Mouse (Mus musculus): Measurements from ENCODE around the gene Prlh. TPM values are rescaled to one million over a fixed set of nuclear protein-coding genes. Genes with fewer than 3 reads are reported as not detected.
A peak's percentile ranks its signal among the peaks of the same experiment; 100 is the strongest.

Prlh gene
- polyA plus RNA-seq, 1 experiment from 2014 or later = not detected

DNA sequence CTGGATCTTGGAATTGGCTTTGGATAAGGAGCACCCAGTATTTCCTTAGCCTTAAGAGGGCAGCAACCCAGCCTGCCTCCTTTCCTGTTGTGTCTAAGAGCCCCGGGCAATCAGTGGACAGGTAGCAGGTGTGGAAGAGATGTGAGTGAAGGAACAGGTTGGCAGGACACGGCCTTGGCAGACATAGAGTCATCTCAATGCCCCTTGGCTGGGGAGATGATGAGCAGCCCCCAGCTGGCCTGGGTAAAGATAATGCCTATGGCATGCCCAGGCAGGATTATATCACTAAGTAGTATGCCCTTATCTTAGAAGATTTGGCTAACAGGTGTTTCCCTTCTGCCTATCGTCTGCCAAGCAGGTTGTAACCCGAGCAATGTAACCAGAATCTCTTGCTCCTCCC, 44.2 kb downstream of the Prlh start:
- no peak overlapping the region for H3K4me3 ChIP-seq
- DNase-seq (ENCODE audit: low spot score) = peak; percentile 57
- H3K27ac ChIP-seq = no peak overlapping the region
- H3K9me3 ChIP-seq = peaks cover 4% of the 10 kb centered on the region; the same call in 1 of the 2 replicates
- 43% methylated on average over 4 of the region's 4 CpGs for WGBS
- H3K4me1 ChIP-seq = peaks cover 37% of the 10 kb centered on the region
- no peaks in the 10 kb centered on the region; the same call in 1 of the 2 replicates for H3K36me3 ChIP-seq
- 0 out of 2 replicates have a peak, but pooled peaks cover 4% of the 10 kb centered on the region for H3K27me3 ChIP-seq (ENCODE audit: insufficient read depth, poor library complexity, severe bottlenecking)

GRCm38 (mm10) chr1:90997641-90998040, 44.7 kb downstream of the Prlh start:
- H3K9me3 ChIP-seq = peaks cover 4% of the 10 kb centered on the region; the same call in 1 of the 2 replicates
- peak overlapping the region; percentile 80 for H3K4me3 ChIP-seq
- H3K36me3 ChIP-seq = no peaks in the 10 kb centered on the region; the same call in 1 of the 2 replicates
- 0 out of 2 replicates have a peak, but pooled peaks cover 4% of the 10 kb centered on the region for H3K27me3 ChIP-seq (ENCODE audit: insufficient read depth, poor library complexity, severe bottlenecking)
- H3K27ac ChIP-seq = peak overlapping the region; percentile 93
- H3K4me1 ChIP-seq = peaks cover 42% of the 10 kb centered on the region
- DNase-seq (ENCODE audit: low spot score) = peak; percentile 75
- 73% methylated on average over 5 of the region's 5 CpGs for WGBS

- Histone ChIP-seq H3K27me3 (ENCODE audit: insufficient read depth, poor library complexity, severe bottlenecking) (0 out of 2 replicates have a peak, but pooled peaks cover 4% of the 10 kb centered on the region), H3K4me3 (peak within 1 kb of the TSS; percentile 80), H3K27ac (peak within 1 kb of the TSS; percentile 93), H3K4me1 (peaks cover 50% of the 10 kb centered on the region), H3K9me3 (peaks cover 4% of the 10 kb centered on the region; the same call in 1 of the 2 replicates), H3K36me3 (no peaks in the 10 kb centered on the region; the same call in 1 of the 2 replicates)
- DNase-seq (ENCODE audit: low spot score) = peak; percentile 75
- 2% methylated on average over 59 of the region's 59 CpGs for WGBS
Observed at GRCm38 (mm10) chr1:90998268-90998890, 45.5 kb downstream of the Prlh start, which contains the start of gene Lrrfip1. Lrrfip1 (plus strand) TSS chr1:90998737.

DNA sequence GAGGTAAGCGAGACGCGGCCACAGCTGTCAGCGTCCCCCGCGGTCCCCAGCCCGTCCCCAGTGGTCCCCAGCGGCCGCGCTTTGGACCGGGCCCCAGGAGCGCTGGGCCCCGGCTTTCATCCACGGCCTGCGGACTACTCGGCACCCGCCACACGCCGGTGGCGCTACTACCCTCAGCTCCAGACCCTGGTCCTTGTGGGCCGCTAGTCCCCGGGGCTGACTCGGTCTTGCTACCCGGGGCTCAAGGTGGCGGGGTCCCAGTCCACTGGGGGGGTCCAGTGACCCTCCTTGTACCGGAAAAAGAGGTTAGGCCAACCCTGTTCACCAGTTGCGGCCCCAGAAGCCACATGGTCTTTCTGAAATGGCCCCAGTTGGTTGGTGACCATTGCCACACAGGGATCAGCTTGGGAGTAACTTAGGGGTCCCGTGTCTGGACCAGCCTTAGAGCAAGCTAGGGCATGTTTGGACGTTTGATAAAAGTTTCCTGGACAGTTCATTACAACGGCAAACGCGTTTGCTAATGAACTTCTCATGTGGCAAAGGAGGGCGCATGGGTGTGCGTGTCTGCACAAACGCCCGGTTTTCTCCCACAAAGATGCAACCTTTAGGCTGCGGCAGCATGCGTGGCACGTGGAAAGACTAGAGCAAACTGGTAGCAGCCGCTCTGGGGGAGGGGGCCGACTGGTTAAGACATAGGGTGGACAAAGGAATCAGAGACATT, 46.1 kb downstream of the Prlh start:
- Histone ChIP-seq H3K27me3 (ENCODE audit: insufficient read depth, poor library complexity, severe bottlenecking) (0 out of 2 replicates have a peak, but pooled peaks cover 4% of the 10 kb centered on the region), H3K9me3 (peaks cover 4% of the 10 kb centered on the region; the same call in 1 of the 2 replicates), H3K4me3 (peak overlapping the region; percentile 80), H3K4me1 (peaks cover 56% of the 10 kb centered on the region), H3K36me3 (peaks cover 4% of the 10 kb centered on the region; the same call in 1 of the 2 replicates), H3K27ac (peak overlapping the region; percentile 93)
- whole genome bisulfite sequencing = 3% methylated on average over 41 of the region's 41 CpGs
- peak; percentile 75 for DNase-seq (ENCODE audit: low spot score)

DNA sequence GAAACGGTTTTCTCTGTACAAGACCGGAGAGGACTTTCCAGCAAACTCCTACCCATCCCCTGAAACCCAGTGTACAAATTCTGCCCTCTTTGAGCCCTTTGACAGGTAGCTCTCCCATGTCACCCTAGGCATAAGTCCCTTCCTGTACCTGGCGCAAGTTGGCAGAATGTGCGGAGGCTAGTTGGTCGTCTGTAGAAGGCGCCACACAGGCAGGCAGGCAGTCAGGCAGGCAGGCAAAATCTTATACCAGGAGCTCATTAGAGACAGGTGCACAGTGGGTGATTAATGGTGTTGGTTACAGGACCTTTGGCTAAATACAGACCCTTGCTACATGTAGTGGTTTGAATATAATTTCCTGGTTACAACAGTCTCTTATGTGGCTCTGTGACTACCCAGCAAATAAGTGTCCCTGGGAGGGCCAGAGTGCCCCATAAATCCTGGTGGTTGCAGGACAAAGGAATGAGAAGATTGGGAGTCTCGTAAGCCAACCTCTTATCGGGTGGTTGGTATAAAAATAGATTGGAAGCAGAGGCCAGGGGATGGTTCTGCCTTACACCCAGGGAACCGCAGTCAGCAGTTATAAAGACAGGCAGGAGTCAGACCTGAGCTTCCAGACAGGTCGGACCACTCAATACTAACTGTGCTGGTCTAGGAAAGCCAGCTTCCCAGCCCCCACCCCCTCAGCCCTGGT, 47.1 kb downstream of the Prlh start:
- DNase-seq (ENCODE audit: low spot score) = peak; percentile 79
- H3K27ac ChIP-seq = peak overlapping the region; percentile 93
- peak overlapping the region; percentile 80 for H3K4me3 ChIP-seq
- 48% methylated on average over 10 of the region's 10 CpGs for WGBS
- peaks cover 4% of the 10 kb centered on the region; the same call in 1 of the 2 replicates for H3K36me3 ChIP-seq
- H3K27me3 ChIP-seq (ENCODE audit: insufficient read depth, poor library complexity, severe bottlenecking) = 0 out of 2 replicates have a peak, but pooled peaks cover 4% of the 10 kb centered on the region
- H3K4me1 ChIP-seq = peaks cover 60% of the 10 kb centered on the region
- peaks cover 4% of the 10 kb centered on the region; the same call in 1 of the 2 replicates for H3K9me3 ChIP-seq

DNA sequence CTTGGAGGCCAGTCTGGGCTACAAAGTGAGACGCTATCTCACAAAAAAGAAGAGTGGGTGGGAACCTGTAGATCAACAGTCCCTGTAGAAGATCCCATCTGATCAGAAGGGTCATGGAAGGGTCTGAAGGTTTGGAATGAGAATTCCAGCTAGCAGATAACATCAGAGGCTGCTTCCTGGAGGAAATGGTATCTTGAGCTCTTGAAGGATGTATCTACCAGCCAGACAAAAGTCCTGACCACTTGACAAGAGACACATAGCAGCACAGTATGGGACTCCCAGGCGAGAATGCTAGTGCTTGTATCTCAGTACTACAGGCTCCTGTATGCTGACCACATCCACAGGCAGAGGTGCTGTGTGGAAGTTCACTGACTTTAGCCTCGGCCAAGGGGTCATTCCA, 48.2 kb downstream of the Prlh start:
- DNase-seq (ENCODE audit: low spot score) = peak; percentile 68
- peaks cover 4% of the 10 kb centered on the region; the same call in 1 of the 2 replicates for H3K36me3 ChIP-seq
- H3K27me3 ChIP-seq (ENCODE audit: insufficient read depth, poor library complexity, severe bottlenecking) = 0 out of 2 replicates have a peak, but pooled peaks cover 4% of the 10 kb centered on the region
- H3K4me3 ChIP-seq = peak overlapping the region; percentile 80
- 0 out of 2 replicates have a peak, but pooled peaks cover under 1% of the 10 kb centered on the region for H3K9me3 ChIP-seq
- 24% methylated on average over 3 of the region's 3 CpGs for WGBS
- peaks cover 63% of the 10 kb centered on the region for H3K4me1 ChIP-seq
- H3K27ac ChIP-seq = peak overlapping the region; percentile 93

DNA sequence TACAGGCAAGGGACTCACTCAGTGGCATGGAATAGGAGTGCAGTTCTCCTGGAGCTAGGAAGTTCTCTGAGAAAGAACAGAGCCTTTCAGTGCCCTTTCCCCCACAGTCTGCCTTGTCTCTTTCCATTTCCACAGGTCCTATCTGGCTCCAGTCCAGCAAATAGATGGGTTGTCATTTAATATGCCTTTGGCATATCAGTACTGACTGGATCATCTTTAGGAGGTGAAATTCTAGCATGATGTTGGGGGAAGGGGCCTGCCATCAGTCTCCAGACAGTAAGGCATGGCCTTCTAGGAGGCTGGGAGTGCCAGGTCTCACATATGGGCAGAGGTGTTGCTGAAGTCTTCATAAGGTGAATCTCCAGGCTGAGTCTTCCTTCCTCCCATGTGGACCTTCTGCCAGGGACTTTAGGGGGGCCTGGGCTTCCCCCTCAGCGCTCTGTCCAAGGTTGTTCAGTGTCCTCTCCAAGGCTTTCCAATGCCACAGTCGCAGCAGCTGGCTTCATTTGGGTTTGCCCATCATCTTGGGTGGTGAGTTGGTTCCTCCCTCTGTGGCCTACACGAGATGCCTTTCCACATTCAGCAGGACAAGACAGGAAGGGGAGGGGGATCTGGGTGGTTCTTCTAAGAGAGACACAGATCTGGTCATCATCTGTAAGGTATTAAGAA, 49.1 kb downstream of the Prlh start:
- Histone ChIP-seq H3K27me3 (ENCODE audit: insufficient read depth, poor library complexity, severe bottlenecking) (0 out of 2 replicates have a peak, but pooled peaks cover 2% of the 10 kb centered on the region), H3K4me1 (peaks cover 69% of the 10 kb centered on the region), H3K9me3 (no peaks in the 10 kb centered on the region), H3K36me3 (peaks cover 4% of the 10 kb centered on the region; the same call in 1 of the 2 replicates), H3K4me3 (peak overlapping the region; percentile 80; the same call in 1 of the 2 replicates), H3K27ac (peak overlapping the region; percentile 93)
- no peak for DNase-seq (ENCODE audit: low spot score)
- WGBS = 76% methylated on average over 3 of the region's 3 CpGs

DNA sequence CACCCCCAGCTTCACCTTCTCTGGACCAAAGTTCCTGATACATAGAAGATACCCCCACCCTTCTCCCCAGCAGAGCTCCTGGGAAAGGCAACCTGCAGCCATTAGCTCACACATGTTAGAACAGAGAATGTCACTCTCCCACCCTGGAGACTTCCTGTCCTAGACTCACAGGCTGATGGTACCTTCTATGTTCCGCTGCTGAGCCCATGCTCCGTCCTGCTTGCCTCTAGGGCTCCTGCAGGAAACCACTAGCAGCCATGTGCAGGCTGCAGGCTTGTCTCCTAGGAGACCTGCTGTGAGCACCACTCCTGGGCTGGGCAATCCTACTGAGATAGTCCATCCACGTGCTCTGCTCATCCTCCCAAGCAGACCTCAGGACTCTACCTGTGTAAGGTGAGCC, 49.7 kb downstream of the Prlh start:
- H3K4me1 ChIP-seq = peaks cover 63% of the 10 kb centered on the region
- 74% methylated on average over 3 of the region's 3 CpGs for WGBS
- peak overlapping the region; percentile 93 for H3K27ac ChIP-seq
- no peak overlapping the region for H3K4me3 ChIP-seq
- no peaks in the 10 kb centered on the region for H3K27me3 ChIP-seq (ENCODE audit: insufficient read depth, poor library complexity, severe bottlenecking)
- no peaks in the 10 kb centered on the region for H3K9me3 ChIP-seq
- no peak for DNase-seq (ENCODE audit: low spot score)
- H3K36me3 ChIP-seq = peaks cover 4% of the 10 kb centered on the region; the same call in 1 of the 2 replicates

Other genes starting within 250 kb of the Prlh start
- gene Col6a3, start 109.1 kb upstream of the Prlh start, polyA plus RNA-seq (2016; fragmentation: Nextera tagmentation; extraction: Ambion mirVana) = 1.6 and 4.6 TPM in 2 replicates
- gene Mlph, start 38.0 kb upstream of the Prlh start, polyA plus RNA-seq (2016; fragmentation: Nextera tagmentation; extraction: Ambion mirVana) = 0.26 and 0.53 TPM in 2 replicates
- 0.71 and 0.94 TPM in 2 replicates for gene Rab17, start 16.6 kb downstream of the Prlh start, polyA plus RNA-seq (2016; fragmentation: Nextera tagmentation; extraction: Ambion mirVana)
- 91.6 and 129 TPM in 2 replicates for gene Lrrfip1, start 45.6 kb downstream of the Prlh start, polyA plus RNA-seq (2016; fragmentation: Nextera tagmentation; extraction: Ambion mirVana)
- gene Rbm44, start 192.0 kb downstream of the Prlh start, polyA plus RNA-seq (2016; fragmentation: Nextera tagmentation; extraction: Ambion mirVana) = 1.3 and 2.9 TPM in 2 replicates
- 16.8 and 24.9 TPM in 2 replicates for gene Ramp1, start 226.7 kb downstream of the Prlh start, polyA plus RNA-seq (2016; fragmentation: Nextera tagmentation; extraction: Ambion mirVana)

Measured in heart, embryonic 10.5 days (tissue).